Mouse (Mus musculus): ENCODE measurements around the gene Tnfrsf22. TPM values are rescaled to one million over a fixed set of nuclear protein-coding genes. Genes with fewer than 3 reads are reported as not detected.

Tnfrsf22 gene
- total and polyA plus RNA-seq, 2 experiments from 2014 or later, result 1.3 to 3.6 TPM

- no peaks in the 10 kb centered on the region for H3K36me3 ChIP-seq (ENCODE audit: insufficient read depth)
- no peak overlapping the region for H3K4me2 ChIP-seq (ENCODE audit: low read depth)
- H3K27me3 ChIP-seq (ENCODE audit: insufficient read depth, low read length), result no peaks in the 10 kb centered on the region
- TF ChIP-seq CTCF (IDR thresholded peaks at IDR 0.05; ENCODE audit: low read depth), result no peak
- DNase-seq (no peak), ATAC-seq (no peak)
- H3K4me1 ChIP-seq (ENCODE audit: insufficient read depth), result no peaks in the 10 kb centered on the region
- no peaks in the 10 kb centered on the region for H3K9me3 ChIP-seq (ENCODE audit: low read length)
- no peak overlapping the region for H3K9ac ChIP-seq
- WGBS, result 71% methylated on average over 9 of the region's 9 CpGs
- H3K27ac ChIP-seq (ENCODE audit: low read depth, low read length), result no peak overlapping the region
- H3K4me3 ChIP-seq (ENCODE audit: low read depth, low read length), result no peak overlapping the region
Measured at GRCm38 (mm10) chr7:143614404-143615135, 34.9 kb downstream of the Tnfrsf22 start.

GRCm38 (mm10) chr7:143612215-143612614, 37.2 kb downstream of the Tnfrsf22 start:
- no peaks in the 10 kb centered on the region for H3K27me3 ChIP-seq (ENCODE audit: insufficient read depth, low read length)
- no peaks in the 10 kb centered on the region for H3K36me3 ChIP-seq (ENCODE audit: insufficient read depth)
- H3K4me3 ChIP-seq (ENCODE audit: low read depth, low read length), result no peak overlapping the region
- no peak overlapping the region for H3K4me2 ChIP-seq (ENCODE audit: low read depth)
- no peak overlapping the region for H3K27ac ChIP-seq (ENCODE audit: low read depth, low read length)
- H3K9me3 ChIP-seq (ENCODE audit: low read length), result no peaks in the 10 kb centered on the region
- 61% methylated on average over 3 of the region's 3 CpGs for WGBS
- DNase-seq (no peak), ATAC-seq (no peak)
- H3K9ac ChIP-seq, result no peak overlapping the region
- TF ChIP-seq CTCF (IDR thresholded peaks at IDR 0.05; ENCODE audit: low read depth), result peak; percentile 20; the same call in 1 of the 2 replicates
- no peaks in the 10 kb centered on the region for H3K4me1 ChIP-seq (ENCODE audit: insufficient read depth)

- Histone ChIP-seq H3K9ac (no peak overlapping the region), H3K4me3 (ENCODE audit: low read depth, low read length) (no peak overlapping the region), H3K27ac (ENCODE audit: low read depth, low read length) (no peak overlapping the region), H3K9me3 (ENCODE audit: low read length) (no peaks in the 10 kb centered on the region), H3K4me1 (ENCODE audit: insufficient read depth) (no peaks in the 10 kb centered on the region), H3K4me2 (ENCODE audit: low read depth) (no peak overlapping the region), H3K36me3 (ENCODE audit: insufficient read depth) (no peaks in the 10 kb centered on the region), H3K27me3 (ENCODE audit: insufficient read depth, low read length) (no peaks in the 10 kb centered on the region)
- no peak for ATAC-seq
- no peak for TF ChIP-seq CTCF (IDR thresholded peaks at IDR 0.05; ENCODE audit: low read depth)
- no peak for DNase-seq
- 90% methylated on average over 3 of the region's 3 CpGs for WGBS
Measured at GRCm38 (mm10) chr7:143605321-143605720, 44.1 kb downstream of the Tnfrsf22 start.

- Histone ChIP-seq H3K4me2 (ENCODE audit: low read depth) (no peak overlapping the region), H3K4me3 (ENCODE audit: low read depth, low read length) (no peak overlapping the region), H3K27ac (ENCODE audit: low read depth, low read length) (no peak overlapping the region), H3K36me3 (ENCODE audit: insufficient read depth) (no peaks in the 10 kb centered on the region), H3K27me3 (ENCODE audit: insufficient read depth, low read length) (no peaks in the 10 kb centered on the region), H3K9me3 (ENCODE audit: low read length) (no peaks in the 10 kb centered on the region), H3K4me1 (ENCODE audit: insufficient read depth) (no peaks in the 10 kb centered on the region), H3K9ac (no peak overlapping the region)
- no peak for TF ChIP-seq CTCF (IDR thresholded peaks at IDR 0.05; ENCODE audit: low read depth)
- 76% methylated on average over 2 of the region's 2 CpGs for WGBS
- DNase-seq (no peak), ATAC-seq (no peak)
Measured at GRCm38 (mm10) chr7:143604889-143605288, 44.6 kb downstream of the Tnfrsf22 start.

GRCm38 (mm10) chr7:143601705-143602104, 47.8 kb downstream of the Tnfrsf22 start:
- Histone ChIP-seq H3K27ac (ENCODE audit: low read depth, low read length) (no peak overlapping the region), H3K4me1 (ENCODE audit: insufficient read depth) (peaks cover 6% of the 10 kb centered on the region; the same call in 1 of the 2 replicates), H3K9ac (no peak overlapping the region), H3K9me3 (ENCODE audit: low read length) (no peaks in the 10 kb centered on the region), H3K27me3 (ENCODE audit: insufficient read depth, low read length) (no peaks in the 10 kb centered on the region), H3K36me3 (ENCODE audit: insufficient read depth) (peaks cover under 1% of the 10 kb centered on the region; the same call in 1 of the 2 replicates), H3K4me3 (ENCODE audit: low read depth, low read length) (no peak overlapping the region), H3K4me2 (ENCODE audit: low read depth) (no peak overlapping the region)
- WGBS, result 80% methylated on average over 2 of the region's 2 CpGs
- DNase-seq (no peak), ATAC-seq (no peak)
- 0 out of 2 replicates have a peak, but pooled peaks have one; percentile 9 for TF ChIP-seq CTCF (IDR thresholded peaks at IDR 0.05; ENCODE audit: low read depth)

GRCm38 (mm10) chr7:143600231-143600740, 49.2 kb downstream of the Tnfrsf22 start:
- no peaks in the 10 kb centered on the region for H3K27me3 ChIP-seq (ENCODE audit: insufficient read depth, low read length)
- peak overlapping the region; percentile 93; the same call in 1 of the 2 replicates for H3K9ac ChIP-seq
- peak overlapping the region; percentile 94 for H3K4me3 ChIP-seq (ENCODE audit: low read depth, low read length)
- ATAC-seq, result no peak
- H3K27ac ChIP-seq (ENCODE audit: low read depth, low read length), result peak overlapping the region; percentile 74; the same call in 1 of the 2 replicates
- H3K4me1 ChIP-seq (ENCODE audit: insufficient read depth), result peaks cover 6% of the 10 kb centered on the region; the same call in 1 of the 2 replicates
- no peak for DNase-seq
- H3K36me3 ChIP-seq (ENCODE audit: insufficient read depth), result peaks cover 7% of the 10 kb centered on the region; the same call in 1 of the 2 replicates
- H3K9me3 ChIP-seq (ENCODE audit: low read length), result no peaks in the 10 kb centered on the region
- no peak for TF ChIP-seq CTCF (IDR thresholded peaks at IDR 0.05; ENCODE audit: low read depth)
- peak overlapping the region; percentile 78 for H3K4me2 ChIP-seq (ENCODE audit: low read depth)
- 7% methylated on average over 15 of the region's 15 CpGs for WGBS
